Mouse (Mus musculus) hindbrain, postnatal 0 days (tissue): Measurements from ENCODE around the gene Psmd13. TPM values are rescaled to one million over a fixed set of nuclear protein-coding genes. Genes with fewer than 3 reads are reported as not detected.
"Not testable (repeated sequence)": the region's sequence is repeated elsewhere in the genome, so short reads cannot be mapped to it uniquely, and the experiment has no call there.

Experiments used
- ATAC-seq: fragments of 200-750 bp; cut with Nextera tagmentation; 2 replicates; pipeline ENCODE4 v1.8.0; 2017; ENCODE audit warnings: mild to moderate bottlenecking, moderate TSS enrichment, moderate library complexity
- DNase-seq: peaks from one replicate; pipeline ENCODE4 v3.0.0-alpha.2; 2015; ENCODE audit warnings: low spot score
- H3K27ac ChIP-seq: fragments of 300-500 bp; sonication (generic); 2 replicates; pipeline ENCODE4 v1.5.1; 2014; ENCODE audit warnings: mild to moderate bottlenecking
- H3K27me3 ChIP-seq: fragments of 300-500 bp; sonication (generic); 2 replicates; pipeline ENCODE4 v1.6.1; 2014; ENCODE audit warnings: low read length, mixed read lengths; ENCODE audit not compliant: insufficient read depth
- H3K36me3 ChIP-seq: fragments of 300-500 bp; sonication (generic); 2 replicates; pipeline ENCODE4 v1.6.1; 2014; ENCODE audit warnings: low read length, mixed read lengths; ENCODE audit not compliant: insufficient read depth
- H3K4me1 ChIP-seq: fragments of 300-500 bp; sonication (generic); 2 replicates; pipeline ENCODE4 v1.6.1; 2014; ENCODE audit warnings: antibody characterized with exemption, low read length, mixed read lengths; ENCODE audit not compliant: insufficient read depth
- H3K4me2 ChIP-seq: fragments of 300-500 bp; sonication (generic); 2 replicates; pipeline ENCODE4 v1.6.1; 2014; ENCODE audit warnings: low read depth, mild to moderate bottlenecking, low read length, moderate library complexity, mixed read lengths
- H3K4me3 ChIP-seq: fragments of 300-500 bp; sonication (generic); 2 replicates; pipeline ENCODE4 v1.5.1; 2014; ENCODE audit warnings: low read length
- H3K9ac ChIP-seq: fragments of 300-500 bp; sonication (generic); replicated peaks from 2 replicates; pipeline ENCODE4 v1.6.1; 2014; ENCODE audit warnings: mild to moderate bottlenecking, low read length, moderate library complexity, mixed read lengths
- H3K9me3 ChIP-seq: fragments of 300-500 bp; sonication (generic); 2 replicates; pipeline ENCODE4 v1.6.1; 2016; ENCODE audit warnings: low read length, mixed read lengths
- CTCF ChIP-seq: IDR thresholded peaks from 2 replicates; pipeline ENCODE4 v1.5.1; 2016; ENCODE audit warnings: antibody characterized with exemption, control low read depth, low read depth
- WGBS: fragments of 180-500 bp; shearing (Covaris S2); extraction: QIAGEN DNeasy Blood & Tissue Kit; methylation state at CpG from one replicate; pipeline ENCODE4 v1.1.7; 2014; 5-methylcytosine and 5-hydroxymethylcytosine counted together
- polyA plus RNA-seq: library from polyadenylated mRNA; unstranded; fragments of >200 nt; fragmentation: Nextera tagmentation; extraction: Ambion mirVana; gene quantifications from 2 replicates; pipeline ENCODE4 v1.2.1, GENCODE M21; 2015
- total RNA-seq: library from RNA; depleted of rRNA; stranded (reverse); fragments of >200 nt; gene quantifications from 2 replicates; pipeline ENCODE4 v1.2.3, GENCODE M21; 2014

The Psmd13 gene
- total and polyA plus RNA-seq, 2 experiments from 2014 or later, result 113 to 275 TPM

GRCm38 (mm10) chr7:140874224-140874623, 7.5 kb upstream of the Psmd13 start:
- DNase-seq, result no peak
- Histone ChIP-seq H3K36me3 (peaks cover 21% of the 10 kb centered on the region; the same call in 1 of the 2 replicates), H3K4me3 (no peak overlapping the region), H3K9ac (no peak overlapping the region), H3K4me2 (no peak overlapping the region), H3K27me3 (no peaks in the 10 kb centered on the region), H3K27ac (no peak overlapping the region), H3K9me3 (no peaks in the 10 kb centered on the region), H3K4me1 (no peaks in the 10 kb centered on the region)
- TF ChIP-seq CTCF, result no peak
- no peak for ATAC-seq
- WGBS, result 96% methylated on average over 4 of the region's 4 CpGs

DNA sequence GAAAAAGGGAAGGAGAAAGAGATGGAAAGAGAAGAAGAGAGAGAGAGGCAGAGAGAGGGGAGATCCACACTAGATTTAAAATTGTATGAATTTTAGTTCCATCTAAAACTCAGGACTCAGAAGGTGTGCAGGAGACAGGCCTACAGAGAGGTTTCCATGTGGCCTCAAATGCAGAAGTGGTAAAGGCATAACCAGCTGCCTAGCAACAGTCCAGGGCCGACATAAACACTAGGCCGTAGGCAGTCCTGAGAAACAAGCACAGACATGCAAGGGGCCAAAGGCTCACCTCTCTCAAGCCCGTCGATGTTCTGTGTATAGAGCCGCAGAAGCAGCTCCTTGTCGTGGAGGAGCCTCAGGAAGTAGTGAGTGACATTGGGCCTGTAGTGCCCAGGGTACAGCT, 4.4 kb upstream of the Psmd13 start:
- peaks cover 21% of the 10 kb centered on the region; the same call in 1 of the 2 replicates for H3K36me3 ChIP-seq
- ATAC-seq (no peak), DNase-seq (no peak)
- H3K9ac ChIP-seq, result no peak overlapping the region
- 91% methylated on average over 6 of the region's 6 CpGs for WGBS
- TF ChIP-seq CTCF, result no peak
- no peak overlapping the region for H3K4me3 ChIP-seq
- no peak overlapping the region for H3K27ac ChIP-seq
- H3K27me3 ChIP-seq, result no peaks in the 10 kb centered on the region
- H3K4me1 ChIP-seq, result 0 out of 2 replicates have a peak, but pooled peaks cover 6% of the 10 kb centered on the region
- no peaks in the 10 kb centered on the region for H3K9me3 ChIP-seq
- no peak overlapping the region for H3K4me2 ChIP-seq

DNA sequence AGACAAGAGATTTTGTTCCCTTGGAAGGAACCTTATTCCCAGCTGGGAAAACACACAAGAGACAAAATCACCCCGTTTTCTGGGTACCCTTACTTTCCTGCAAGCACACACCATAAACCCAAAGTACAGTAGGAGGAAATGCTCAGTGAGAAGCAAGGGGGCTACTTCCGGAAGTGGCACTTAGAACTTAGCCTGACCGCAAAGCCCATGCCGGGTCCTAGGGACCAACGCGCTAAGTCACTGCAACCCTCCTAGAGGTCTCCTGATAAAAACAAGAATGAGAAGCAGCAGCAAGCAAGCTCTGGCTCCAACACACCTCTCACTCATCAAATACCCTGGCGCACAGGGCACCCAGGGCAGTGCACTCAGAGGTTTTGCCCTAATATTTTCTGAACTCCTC, 2.4 kb upstream of the Psmd13 start:
- ATAC-seq (no peak), DNase-seq (no peak)
- H3K4me3 ChIP-seq, result no peak overlapping the region
- H3K27ac ChIP-seq, result no peak overlapping the region
- H3K9me3 ChIP-seq, result no peaks in the 10 kb centered on the region
- WGBS, result 91% methylated on average over 7 of the region's 7 CpGs
- H3K36me3 ChIP-seq, result peaks cover 21% of the 10 kb centered on the region; the same call in 1 of the 2 replicates
- no peaks in the 10 kb centered on the region for H3K27me3 ChIP-seq
- TF ChIP-seq CTCF, result no peak
- H3K4me1 ChIP-seq, result 0 out of 2 replicates have a peak, but pooled peaks cover 6% of the 10 kb centered on the region
- H3K9ac ChIP-seq, result no peak overlapping the region
- no peak overlapping the region for H3K4me2 ChIP-seq

GRCm38 (mm10) chr7:140880419-140880818, 1.3 kb upstream of the Psmd13 start:
- Histone ChIP-seq H3K4me3 (no peak overlapping the region), H3K4me2 (peak overlapping the region; percentile 78)
- 84% methylated on average over 3 of the region's 3 CpGs for WGBS

DNA sequence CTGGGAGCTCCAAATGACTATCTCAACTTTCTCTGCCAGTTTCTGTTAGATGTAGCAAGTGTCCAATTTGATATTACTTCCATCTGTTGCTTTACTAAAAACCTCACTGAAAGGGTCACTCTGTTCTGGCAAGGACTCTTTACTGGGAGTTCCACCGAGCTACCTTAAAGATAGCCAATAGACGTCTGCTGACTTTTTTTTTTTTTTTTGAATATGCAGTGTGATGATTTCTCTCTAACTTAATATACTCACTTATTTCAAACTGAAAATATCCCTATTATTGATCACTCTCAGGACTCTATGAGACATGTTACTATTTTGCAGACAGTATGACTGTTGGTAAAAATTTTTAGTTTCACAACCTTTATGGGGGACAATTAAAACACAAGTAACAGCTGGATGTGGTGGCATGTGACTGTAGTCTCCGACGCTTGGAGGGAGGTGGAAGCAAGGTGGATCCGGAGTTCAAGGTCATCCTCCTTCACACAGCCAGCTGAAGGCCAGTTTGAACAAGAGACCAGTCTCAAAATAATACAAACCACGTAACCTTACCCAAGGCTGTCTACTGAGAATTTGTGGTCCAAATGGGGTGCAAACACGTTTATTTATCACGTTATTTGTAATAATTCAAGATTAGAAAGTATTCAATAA, 778 bp upstream of the Psmd13 start:
- no peak for TF ChIP-seq CTCF
- Histone ChIP-seq H3K9me3 (no peaks in the 10 kb centered on the region), H3K9ac (peak overlapping the region; percentile 84), H3K4me2 (peak overlapping the region; percentile 78), H3K36me3 (peaks cover 13% of the 10 kb centered on the region; the same call in 1 of the 2 replicates), H3K4me3 (peak overlapping the region; percentile 91), H3K27ac (peak overlapping the region; percentile 90; the same call in 1 of the 2 replicates), H3K27me3 (no peaks in the 10 kb centered on the region), H3K4me1 (0 out of 2 replicates have a peak, but pooled peaks cover 6% of the 10 kb centered on the region)
- ATAC-seq (no peak), DNase-seq (no peak)
- WGBS, result 15% methylated on average over 8 of the region's 8 CpGs

More at GRCm38 (mm10) chr7:140880419-140880818, 1.3 kb upstream of the Psmd13 start:
- H3K9me3 ChIP-seq, result no peaks in the 10 kb centered on the region
- ATAC-seq (no peak), DNase-seq (no peak)
- no peaks in the 10 kb centered on the region for H3K27me3 ChIP-seq
- H3K4me1 ChIP-seq, result 0 out of 2 replicates have a peak, but pooled peaks cover 6% of the 10 kb centered on the region
- H3K27ac ChIP-seq, result no peak overlapping the region
- TF ChIP-seq CTCF, result no peak
- peaks cover 15% of the 10 kb centered on the region; the same call in 1 of the 2 replicates for H3K36me3 ChIP-seq
- H3K9ac ChIP-seq, result no peak overlapping the region

DNA sequence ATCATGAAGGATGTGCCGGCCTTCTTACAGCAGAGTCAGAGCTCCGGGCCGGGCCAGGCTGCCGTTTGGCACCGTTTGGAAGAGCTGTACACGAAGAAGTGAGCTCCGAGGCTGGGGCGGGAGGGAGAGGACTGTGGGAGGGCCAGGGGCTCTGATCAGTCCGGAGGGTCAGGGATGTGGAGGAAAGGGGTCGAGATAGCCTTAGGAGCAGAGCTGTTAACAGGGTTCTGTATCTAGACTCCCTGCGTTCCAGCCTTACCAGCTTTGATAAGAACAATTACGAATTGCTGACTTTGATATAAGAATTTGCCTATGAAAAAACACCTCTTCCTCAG, 668 bp downstream of the Psmd13 start:
- peak overlapping the region; percentile 78 for H3K4me2 ChIP-seq
- H3K4me1 ChIP-seq, result 0 out of 2 replicates have a peak, but pooled peaks cover 6% of the 10 kb centered on the region
- H3K27ac ChIP-seq, result peak overlapping the region; percentile 90
- TF ChIP-seq CTCF, result no peak
- WGBS, result under 1% methylated on average over 12 of the region's 12 CpGs
- DNase-seq (no peak), ATAC-seq (peak; percentile 70)
- no peaks in the 10 kb centered on the region for H3K27me3 ChIP-seq
- H3K4me3 ChIP-seq, result peak overlapping the region; percentile 91
- peak overlapping the region; percentile 84 for H3K9ac ChIP-seq
- no peaks in the 10 kb centered on the region for H3K9me3 ChIP-seq
- H3K36me3 ChIP-seq, result peaks cover 17% of the 10 kb centered on the region

GRCm38 (mm10) chr7:140890636-140891035, 8.9 kb downstream of the Psmd13 start:
- H3K4me1 ChIP-seq, ATAC-seq, H3K9me3 ChIP-seq, H3K27ac ChIP-seq, H3K9ac ChIP-seq, H3K4me3 ChIP-seq, DNase-seq, H3K27me3 ChIP-seq, H3K4me2 ChIP-seq: not testable (repeated sequence)
- WGBS, result 97% methylated on average over 16 of the region's 16 CpGs
- peaks cover 69% of the 10 kb centered on the region for H3K36me3 ChIP-seq
